Mouse (Mus musculus) CH12.LX (cell line): ENCODE measurements around the gene Lamtor2. TPM values are rescaled to one million over a fixed set of nuclear protein-coding genes. Genes with fewer than 3 reads are reported as not detected.

ENCODE experiments used
- DNase-seq: peaks from one replicate; pipeline ENCODE4 v3.0.0-alpha.2; 2013; ENCODE audit errors: extremely low read depth
- H3K27ac ChIP-seq: 2 replicates; pipeline ENCODE4 v1.5.1; 2012; ENCODE audit warnings: low read depth, mild to moderate bottlenecking, control low read depth, moderate library complexity; ENCODE audit not compliant: insufficient read depth
- H3K27me3 ChIP-seq: replicated peaks from 2 replicates; pipeline ENCODE3; 2012; ENCODE audit warnings: inconsistent platforms
- H3K36me3 ChIP-seq, 2 experiments: replicated peaks in 1 of 2; 2 replicates each; pipeline versions ENCODE3 to v1.6.1; 2012; ENCODE audit warnings: inconsistent platforms in 1 of 2, low read length in 1 of 2, mild to moderate bottlenecking in 1 of 2, mixed read lengths in 1 of 2, moderate library complexity in 1 of 2; ENCODE audit not compliant: control insufficient read depth in 1 of 2, insufficient read depth in 1 of 2
- H3K4me1 ChIP-seq, 2 experiments: 2 replicates each; pipeline ENCODE4 v1.6.1; 2012; ENCODE audit warnings: inconsistent platforms in 1 of 2, moderate library complexity in 1 of 2; ENCODE audit not compliant: insufficient read depth in 2 of 2, control insufficient read depth in 1 of 2
- H3K4me2 ChIP-seq: 2 replicates; pipeline ENCODE4 v1.6.1; 2012; ENCODE audit warnings: low read depth, mild to moderate bottlenecking, control low read depth; ENCODE audit not compliant: poor library complexity, insufficient read depth, severe bottlenecking
- H3K4me3 ChIP-seq, 3 experiments: fragments of 150-350 bp in 1 of 3; sonication (generic) in 1 of 3; replicated peaks in 1 of 3; 2 replicates each; pipeline versions ENCODE3 to v1.5.1; 2011 to 2012; ENCODE audit warnings: low read depth in 2 of 3, low read length in 2 of 3, mild to moderate bottlenecking in 2 of 3, moderate library complexity in 2 of 3, control low read depth in 1 of 3, improper control_type of control experiment in 1 of 3, inconsistent platforms in 1 of 3, mixed read lengths in 1 of 3; ENCODE audit not compliant: poor library complexity in 1 of 3
- H3K79me2 ChIP-seq: replicated peaks from 2 replicates; pipeline ENCODE4 v1.6.1; 2012; ENCODE audit warnings: mild to moderate bottlenecking, moderate library complexity; ENCODE audit not compliant: control insufficient read depth, poor library complexity, insufficient read depth, severe bottlenecking; ENCODE audit errors: extremely low read depth
- H3K9ac ChIP-seq: 2 replicates; pipeline ENCODE4 v1.6.1; 2012; ENCODE audit warnings: low read depth, mild to moderate bottlenecking, control low read depth, moderate library complexity; ENCODE audit not compliant: insufficient read depth
- H3K9me3 ChIP-seq: replicated peaks from 2 replicates; pipeline ENCODE3; 2012; ENCODE audit warnings: low read length, inconsistent platforms, mixed read lengths
- BHLHE40 ChIP-seq: IDR thresholded peaks from 2 replicates; pipeline ENCODE4 v1.6.1; 2011; ENCODE audit warnings: mild to moderate bottlenecking, low read depth, low read length, improper control_type of control experiment
- CHD2 ChIP-seq: IDR thresholded peaks from 2 replicates; pipeline ENCODE4 v1.6.1; 2011; ENCODE audit warnings: low read length, improper control_type of control experiment
- CTCF ChIP-seq, 2 experiments: IDR thresholded peaks in 1 of 2; conservative IDR thresholded peaks in 1 of 2; 2 replicates each; pipeline ENCODE4 v1.5.1; 2011 to 2012; ENCODE audit warnings: low read depth in 2 of 2, low read length in 2 of 2, improper control_type of control experiment in 1 of 2, inconsistent platforms in 1 of 2, mild to moderate bottlenecking in 1 of 2, moderate library complexity in 1 of 2
- E2F4 ChIP-seq: IDR thresholded peaks from 2 replicates; pipeline ENCODE4 v1.6.1; 2011; ENCODE audit warnings: low read depth, low read length, improper control_type of control experiment; ENCODE audit not compliant: insufficient replicate concordance
- EP300 ChIP-seq: IDR thresholded peaks from 2 replicates; pipeline ENCODE4 v1.6.1; 2011; ENCODE audit warnings: low read length, improper control_type of control experiment
- ETS1 ChIP-seq: conservative IDR thresholded peaks from 2 replicates; pipeline ENCODE4 v1.6.1; 2012; ENCODE audit warnings: low read depth, mild to moderate bottlenecking, inconsistent platforms, low read length, improper control_type of control experiment, moderate library complexity
- IRF4 ChIP-seq: IDR thresholded peaks from 2 replicates; pipeline ENCODE4 v1.6.1; 2014; ENCODE audit warnings: low read depth, mild to moderate bottlenecking, inconsistent platforms, low read length, improper control_type of control experiment
- JUN ChIP-seq: IDR thresholded peaks from 2 replicates; pipeline ENCODE4 v1.6.1; 2011; ENCODE audit warnings: low read depth, mild to moderate bottlenecking, low read length, improper control_type of control experiment, moderate library complexity; ENCODE audit not compliant: insufficient read depth
- JUND ChIP-seq: conservative IDR thresholded peaks from 2 replicates; pipeline ENCODE4 v1.6.1; 2011; ENCODE audit warnings: low read depth, low read length, improper control_type of control experiment
- MAFK ChIP-seq: IDR thresholded peaks from 2 replicates; pipeline ENCODE4 v1.6.1; 2011; ENCODE audit warnings: low read length, improper control_type of control experiment; ENCODE audit not compliant: insufficient replicate concordance
- MAX ChIP-seq: IDR thresholded peaks from 2 replicates; pipeline ENCODE4 v1.6.1; 2011; ENCODE audit warnings: low read length, improper control_type of control experiment
- MEF2A ChIP-seq: IDR thresholded peaks from 2 replicates; pipeline ENCODE4 v1.6.1; 2014; ENCODE audit warnings: low read depth, mild to moderate bottlenecking, inconsistent platforms, low read length, improper control_type of control experiment, borderline replicate concordance
- MXI1 ChIP-seq: IDR thresholded peaks from 2 replicates; pipeline ENCODE4 v1.6.1; 2011; ENCODE audit warnings: mild to moderate bottlenecking, low read depth, low read length, improper control_type of control experiment
- NRF1 ChIP-seq: IDR thresholded peaks from 2 replicates; pipeline ENCODE4 v1.6.1; 2014; ENCODE audit warnings: low read depth, mild to moderate bottlenecking, inconsistent platforms, low read length, improper control_type of control experiment, moderate library complexity
- POLR2A ChIP-seq: IDR thresholded peaks from 2 replicates; pipeline ENCODE4 v1.6.1; 2011; ENCODE audit warnings: low read depth, mild to moderate bottlenecking, improper control_type of control experiment, low read length
- POLR2AphosphoS2 ChIP-seq: IDR thresholded peaks from 2 replicates; pipeline ENCODE4 v1.6.1; 2011; ENCODE audit warnings: low read depth, low read length, improper control_type of control experiment
- RAD21 ChIP-seq: IDR thresholded peaks from 2 replicates; pipeline ENCODE4 v1.6.1; 2011; ENCODE audit warnings: low read depth, mild to moderate bottlenecking, low read length, improper control_type of control experiment, moderate library complexity
- SIN3A ChIP-seq: IDR thresholded peaks from 2 replicates; pipeline ENCODE4 v1.6.1; 2012; ENCODE audit warnings: low read length, improper control_type of control experiment, inconsistent platforms
- TBP ChIP-seq: conservative IDR thresholded peaks from 2 replicates; pipeline ENCODE4 v1.6.1; 2011; ENCODE audit warnings: low read depth, low read length, improper control_type of control experiment
- UBTF ChIP-seq: IDR thresholded peaks from 2 replicates; pipeline ENCODE4 v1.6.1; 2012; ENCODE audit warnings: low read depth, mild to moderate bottlenecking, inconsistent platforms, low read length, improper control_type of control experiment, moderate library complexity
- ZC3H11A ChIP-seq: IDR thresholded peaks from 2 replicates; pipeline ENCODE4 v1.6.1; 2012; ENCODE audit warnings: low read depth, mild to moderate bottlenecking, inconsistent platforms, low read length, improper control_type of control experiment
- ZKSCAN1 ChIP-seq: IDR thresholded peaks from 2 replicates; pipeline ENCODE4 v1.6.1; 2012; ENCODE audit warnings: low read depth, inconsistent platforms, low read length, improper control_type of control experiment, borderline replicate concordance
- ZMIZ1 ChIP-seq: IDR thresholded peaks from 2 replicates; pipeline ENCODE4 v1.6.1; 2012; ENCODE audit warnings: low read depth, mild to moderate bottlenecking, inconsistent platforms, low read length, improper control_type of control experiment
- dilution Hi-C: fragments of 300-500 bp; cut with MboI; formaldehyde crosslinking; loops from 2 replicates; pipeline ENCODE4 v1.14.3; 2020; ENCODE audit warnings: low sequenced_read_pairs; ENCODE audit not compliant: extremely low pct_unique_long_range_greater_than_20kb, extremely low pct_ligation_motif_present
- in situ Hi-C: fragments of 300-500 bp; cut with MboI; formaldehyde crosslinking; loops from 3 replicates; pipeline ENCODE4 v1.14.3; 2019; ENCODE audit warnings: low sequenced_read_pairs, low pct_ligation_motif_present, low pct_unique_long_range_greater_than_20kb, mixed read lengths
- polyA plus RNA-seq: library from polyadenylated mRNA; unstranded; fragments of >175 nt; gene quantifications from 2 replicates; pipeline ENCODE4 v1.2.1, GENCODE M21; 2012; ENCODE audit warnings: low read depth; ENCODE audit not compliant: insufficient read length
- total RNA-seq, 2 experiments: library from RNA; depleted of rRNA; stranded (reverse); fragments of 300-350 nt in 1 of 2; fragments of >200 nt in 1 of 2; gene quantifications; 2 replicates each; pipeline ENCODE4 v1.2.3; 2012 to 2014

Lamtor2 gene
- total and polyA plus RNA-seq, 3 experiments = 44.0 to 96.6 (median 56.0) TPM

DNA sequence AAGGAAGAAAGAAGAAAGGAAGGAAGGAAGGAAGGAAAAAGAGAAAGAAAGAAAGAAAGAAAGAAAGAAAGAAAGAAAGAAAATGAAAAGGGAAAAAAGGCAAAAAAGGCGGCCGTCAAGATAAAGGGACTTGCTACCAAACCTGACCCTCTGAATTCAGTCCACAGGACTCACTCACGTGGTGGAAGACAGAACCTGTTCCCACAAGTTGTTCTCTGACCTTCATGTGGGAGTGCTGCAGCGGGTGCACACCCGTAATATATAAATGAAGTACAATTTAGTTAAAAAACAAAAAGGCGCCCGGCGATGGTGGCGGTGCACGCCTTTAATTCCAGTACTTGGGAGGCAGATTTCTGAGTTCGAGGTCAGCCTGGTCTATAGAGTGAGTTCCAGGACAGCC is 24.2 kb downstream of the Lamtor2 start:
- dilution Hi-C loops (no loop called here), in situ Hi-C loops (no loop called here)
- DNase-seq = no peak
- H3K27me3 ChIP-seq = peaks cover 9% of the 10 kb centered on the region
- H3K9ac ChIP-seq = no peak overlapping the region
- peaks cover 20 to 41% of the 10 kb centered on the region in 2 experiments for H3K4me1 ChIP-seq
- H3K4me3 ChIP-seq = no peak overlapping the region
- H3K4me2 ChIP-seq = no peak overlapping the region
- TF ChIP-seq MAX = no peak
- TF ChIP-seq EP300 = no peak
- no peak for TF ChIP-seq CHD2
- no peak for TF ChIP-seq UBTF
- TF ChIP-seq MXI1 = no peak
- no peak for TF ChIP-seq NRF1
- no peak for TF ChIP-seq BHLHE40
- no peak for TF ChIP-seq SIN3A
- no peak for TF ChIP-seq POLR2AphosphoS2
- TF ChIP-seq MEF2A = no peak
- TF ChIP-seq RAD21 = no peak
- no peak for TF ChIP-seq JUN
- TF ChIP-seq IRF4 = no peak
- H3K36me3 ChIP-seq = peaks cover 8 to 32% of the 10 kb centered on the region in 2 experiments
- H3K79me2 ChIP-seq = no peaks in the 10 kb centered on the region
- no peaks in the 10 kb centered on the region for H3K9me3 ChIP-seq
- no peak overlapping the region for H3K27ac ChIP-seq

DNA sequence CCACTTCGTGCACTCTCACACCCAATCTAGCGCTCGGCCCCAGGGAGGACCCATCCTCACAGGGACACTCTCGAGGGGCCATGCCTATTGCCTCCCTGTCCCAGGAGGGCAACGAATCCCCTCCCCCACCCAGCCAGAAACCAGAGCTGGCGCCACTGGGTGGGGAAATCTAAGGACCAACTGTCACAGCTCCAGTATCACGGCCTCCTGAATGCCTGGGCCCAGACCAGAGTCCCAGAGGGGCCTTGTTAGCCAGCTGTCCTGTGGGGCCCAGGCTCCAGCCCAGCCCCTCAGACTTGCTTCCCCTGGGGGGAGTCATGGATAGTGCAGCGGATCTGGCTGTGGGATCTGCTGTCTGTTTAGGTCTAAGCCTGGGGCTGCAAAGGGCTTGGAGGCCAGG is 25.3 kb downstream of the Lamtor2 start:
- Histone ChIP-seq H3K27ac (no peak overlapping the region), H3K9ac (no peak overlapping the region)
- dilution Hi-C loops = no loop called here

More for the DNA sequence above, 25.3 kb downstream of the Lamtor2 start:
- Histone ChIP-seq H3K4me2 (no peak overlapping the region), H3K4me3 (no peak overlapping the region), H3K4me1 (peaks cover 18 to 33% of the 10 kb centered on the region in 2 experiments), H3K9me3 (no peaks in the 10 kb centered on the region), H3K79me2 (no peaks in the 10 kb centered on the region), H3K27me3 (peaks cover under 1% of the 10 kb centered on the region), H3K36me3 (peaks cover 9 to 41% of the 10 kb centered on the region in 2 experiments)
- no peak for TF ChIP-seq BHLHE40
- TF ChIP-seq MAFK = no peak
- no peak for TF ChIP-seq CTCF (conservative IDR thresholded peaks at IDR 0.05 in 1 of 2, IDR thresholded peaks at IDR 0.05 in 1 of 2; ENCODE audit: low read depth in 2 of 2, low read length in 2 of 2)
- no peak for TF ChIP-seq IRF4
- TF ChIP-seq JUND = no peak
- TF ChIP-seq ZMIZ1 = no peak
- no peak for TF ChIP-seq ZKSCAN1
- TF ChIP-seq MXI1 = no peak
- TF ChIP-seq E2F4 = no peak
- no peak for TF ChIP-seq POLR2A
- no peak for TF ChIP-seq ZC3H11A
- TF ChIP-seq TBP = no peak
- no peak for TF ChIP-seq CHD2
- no peak for TF ChIP-seq MAX
- no peak for TF ChIP-seq POLR2AphosphoS2
- TF ChIP-seq ETS1 = no peak
- in situ Hi-C loops = no loop called here
- no peak for DNase-seq
